Mouse (Mus musculus): ENCODE measurements at regions not wholly inside any gene's neighbourhood (a gene's known extent, or its start where the extent isn't known, plus 50 kb on each side); places are given as distances from the start of the nearest gene placed in this dataset.

GRCm38 (mm10) chr15:85634322-85635141 is 52.3 kb upstream of the Wnt7b start:
- peak; percentile 98 for DNase-seq

GRCm38 (mm10) chr15:85635425-85635824 is 53.2 kb upstream of the Wnt7b start:
- no peak for DNase-seq

GRCm38 (mm10) chr15:85639566-85639965 is 57.3 kb upstream of the Wnt7b start:
- no peak for DNase-seq

GRCm38 (mm10) chr15:85641120-85642080 is 59.1 kb upstream of the Wnt7b start:
- DNase-seq = no peak

- no peak for DNase-seq
Observed at GRCm38 (mm10) chr15:85645396-85645795, 63.1 kb upstream of the Wnt7b start.

GRCm38 (mm10) chr15:85645971-85646638 is 63.8 kb upstream of the Wnt7b start:
- DNase-seq = peak; percentile 81

GRCm38 (mm10) chr15:85646639-85647277 is 64.5 kb upstream of the Wnt7b start:
- DNase-seq = no peak

GRCm38 (mm10) chr15:85647593-85647992 is 65.3 kb upstream of the Wnt7b start:
- no peak for DNase-seq

GRCm38 (mm10) chr15:85650241-85650640 is 68.0 kb upstream of the Wnt7b start:
- DNase-seq = no peak

- DNase-seq = no peak
Observed at GRCm38 (mm10) chr15:85651718-85652420, 69.6 kb upstream of the Wnt7b start.

- no peak for DNase-seq
Observed at GRCm38 (mm10) chr15:85652431-85652830, 70.2 kb upstream of the Wnt7b start.

GRCm38 (mm10) chr15:85652871-85653337 is 70.6 kb upstream of the Wnt7b start:
- no peak for DNase-seq

- DNase-seq = peak; percentile 90
Observed at GRCm38 (mm10) chr15:85653421-85654401, 71.4 kb upstream of the Wnt7b start.

GRCm38 (mm10) chr15:85654791-85655190 is 72.5 kb upstream of the Wnt7b start:
- no peak for DNase-seq

- no peak for DNase-seq
Observed at GRCm38 (mm10) chr15:85655751-85656167, 73.5 kb upstream of the Wnt7b start.

- no peak for DNase-seq
Observed at GRCm38 (mm10) chr15:85656852-85657251, 74.6 kb upstream of the Wnt7b start.

- no peak for DNase-seq
Observed at GRCm38 (mm10) chr15:85657441-85657989, 75.2 kb upstream of the Wnt7b start.

GRCm38 (mm10) chr15:85658101-85658885 is 76.0 kb upstream of the Wnt7b start:
- DNase-seq = no peak
